Mouse (Mus musculus) megakaryocyte, embryonic 14.5 days (primary cell): ENCODE data around the gene Hepacam. TPM values are rescaled to one million over a fixed set of nuclear protein-coding genes. Genes with fewer than 3 reads are reported as not detected.

Source experiments
- H3K27me3 ChIP-seq: replicated peaks from 2 replicates; pipeline ENCODE3; 2012; ENCODE audit warnings: inconsistent platforms
- H3K36me3 ChIP-seq: replicated peaks from 2 replicates; pipeline ENCODE3; 2012; ENCODE audit warnings: low read length, inconsistent platforms, mixed read lengths
- H3K4me1 ChIP-seq: 2 replicates; pipeline ENCODE4 v1.6.1; 2012; ENCODE audit warnings: inconsistent platforms
- H3K4me3 ChIP-seq: replicated peaks from 2 replicates; pipeline ENCODE3; 2012; ENCODE audit warnings: moderate library complexity, mild to moderate bottlenecking, inconsistent platforms
- H3K9me3 ChIP-seq: 2 replicates; pipeline ENCODE4 v1.6.1; 2012; ENCODE audit warnings: inconsistent platforms
- FLI1 ChIP-seq: IDR thresholded peaks from 2 replicates; pipeline ENCODE4 v1.6.1; 2012; ENCODE audit warnings: low read length, inconsistent platforms, mixed read lengths
- GATA1 ChIP-seq: IDR thresholded peaks from 3 replicates; pipeline ENCODE4 v1.6.1; 2012; ENCODE audit warnings: mixed read lengths, low read length, inconsistent platforms, borderline replicate concordance
- polyA plus RNA-seq: library from polyadenylated mRNA; stranded (reverse); fragments of >175 nt; gene quantifications from 2 replicates; pipeline ENCODE4 v1.2.3, GENCODE M21; 2012; ENCODE audit warnings: low replicate concordance; ENCODE audit not compliant: insufficient read depth

Hepacam gene
- polyA plus RNA-seq, 1 experiment: not detected

GRCm38 (mm10) chr9:37359331-37360220, 7.6 kb upstream of the Hepacam start:
- H3K9me3 ChIP-seq: no peaks in the 10 kb centered on the region
- H3K36me3 ChIP-seq: no peaks in the 10 kb centered on the region
- no peaks in the 10 kb centered on the region for H3K27me3 ChIP-seq
- no peak overlapping the region for H3K4me3 ChIP-seq
- no peak for TF ChIP-seq FLI1
- TF ChIP-seq GATA1: no peak
- peaks cover 44% of the 10 kb centered on the region for H3K4me1 ChIP-seq

DNA sequence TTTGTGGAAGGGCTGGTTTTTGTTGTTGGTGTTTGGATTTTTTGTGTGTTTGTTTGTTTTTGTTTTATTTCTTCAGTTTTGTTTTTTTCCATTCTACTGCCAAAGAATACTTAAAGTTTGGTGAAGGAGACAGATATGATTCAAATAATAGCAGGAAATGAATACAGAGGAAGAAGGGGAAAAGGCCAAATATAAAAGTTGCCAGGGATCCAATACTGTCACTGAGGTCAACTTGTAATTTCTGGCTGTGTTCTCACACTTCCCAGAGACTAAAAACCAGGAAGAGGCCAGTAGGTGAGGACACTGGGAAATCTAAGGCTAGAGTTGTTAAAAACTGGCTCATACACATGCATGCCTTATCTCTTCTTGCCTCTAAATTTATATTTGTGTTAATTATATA, 5.1 kb upstream of the Hepacam start:
- H3K36me3 ChIP-seq: no peaks in the 10 kb centered on the region
- H3K4me3 ChIP-seq: no peak overlapping the region
- H3K27me3 ChIP-seq: peaks cover 2% of the 10 kb centered on the region
- peaks cover 30% of the 10 kb centered on the region for H3K4me1 ChIP-seq
- no peak for TF ChIP-seq FLI1
- no peak for TF ChIP-seq GATA1
- H3K9me3 ChIP-seq: no peaks in the 10 kb centered on the region

GRCm38 (mm10) chr9:37362881-37363280, 4.3 kb upstream of the Hepacam start:
- Histone ChIP-seq H3K27me3 (peaks cover 8% of the 10 kb centered on the region), H3K4me1 (peaks cover 30% of the 10 kb centered on the region), H3K36me3 (no peaks in the 10 kb centered on the region), H3K9me3 (no peaks in the 10 kb centered on the region), H3K4me3 (no peak overlapping the region)
- TF ChIP-seq GATA1 (no peak), FLI1 (no peak)

DNA sequence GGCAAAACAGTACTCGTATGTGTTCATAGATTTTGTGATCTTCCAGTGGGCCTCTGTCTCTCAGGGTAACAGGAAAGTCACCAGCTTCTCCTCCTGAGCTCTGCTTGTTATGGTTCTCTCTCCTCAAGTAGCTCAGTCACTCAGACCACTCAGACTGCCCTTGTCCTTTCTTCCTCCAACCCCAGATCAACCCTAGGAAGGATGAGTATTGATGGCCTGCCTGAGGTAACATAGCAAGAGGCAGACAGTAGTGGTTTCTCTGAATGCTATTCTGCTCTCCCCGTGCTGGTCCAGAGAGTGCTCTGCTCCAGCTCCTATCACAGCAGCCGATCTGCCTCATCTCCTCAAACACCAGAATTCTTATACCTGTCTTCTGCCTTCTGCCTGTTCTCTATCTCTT, 3.6 kb upstream of the Hepacam start:
- Histone ChIP-seq H3K36me3 (no peaks in the 10 kb centered on the region), H3K4me1 (peaks cover 30% of the 10 kb centered on the region), H3K4me3 (no peak overlapping the region), H3K27me3 (peaks cover 8% of the 10 kb centered on the region), H3K9me3 (no peaks in the 10 kb centered on the region)
- TF ChIP-seq GATA1 (no peak), FLI1 (no peak)

GRCm38 (mm10) chr9:37364392-37364791, 2.8 kb upstream of the Hepacam start:
- Histone ChIP-seq H3K4me3 (no peak overlapping the region), H3K4me1 (peaks cover 28% of the 10 kb centered on the region), H3K9me3 (no peaks in the 10 kb centered on the region), H3K36me3 (no peaks in the 10 kb centered on the region), H3K27me3 (peaks cover 11% of the 10 kb centered on the region)
- TF ChIP-seq GATA1 (no peak), FLI1 (no peak)

DNA sequence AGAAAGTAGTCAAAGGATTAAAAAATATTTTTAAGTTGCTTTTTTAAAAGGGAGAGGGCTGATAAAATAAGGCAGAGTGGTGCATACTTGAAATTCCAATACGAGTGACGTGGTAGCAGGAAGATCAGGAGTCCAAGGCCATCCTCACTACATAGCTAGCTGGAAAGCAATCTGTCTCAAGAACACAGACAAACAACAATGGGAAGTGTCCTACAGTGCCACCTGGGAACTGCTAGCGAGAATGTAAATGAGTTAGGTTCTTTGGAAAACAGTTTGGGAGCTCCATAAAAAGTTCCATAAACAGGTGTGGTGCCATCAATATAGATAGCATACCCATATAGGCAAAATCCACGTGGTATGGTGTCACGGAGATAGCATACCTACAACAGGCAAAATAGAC, 1.4 kb upstream of the Hepacam start:
- no peaks in the 10 kb centered on the region for H3K36me3 ChIP-seq
- no peak overlapping the region for H3K4me3 ChIP-seq
- peaks cover 21% of the 10 kb centered on the region for H3K4me1 ChIP-seq
- H3K27me3 ChIP-seq: peaks cover 11% of the 10 kb centered on the region
- no peaks in the 10 kb centered on the region for H3K9me3 ChIP-seq
- TF ChIP-seq FLI1: no peak
- no peak for TF ChIP-seq GATA1

GRCm38 (mm10) chr9:37368081-37368830, 1.1 kb downstream of the Hepacam start:
- H3K4me3 ChIP-seq: no peak overlapping the region
- H3K27me3 ChIP-seq: peaks cover 11% of the 10 kb centered on the region
- no peak for TF ChIP-seq FLI1
- no peak for TF ChIP-seq GATA1
- H3K4me1 ChIP-seq: peaks cover 10% of the 10 kb centered on the region
- H3K9me3 ChIP-seq: no peaks in the 10 kb centered on the region
- H3K36me3 ChIP-seq: no peaks in the 10 kb centered on the region

DNA sequence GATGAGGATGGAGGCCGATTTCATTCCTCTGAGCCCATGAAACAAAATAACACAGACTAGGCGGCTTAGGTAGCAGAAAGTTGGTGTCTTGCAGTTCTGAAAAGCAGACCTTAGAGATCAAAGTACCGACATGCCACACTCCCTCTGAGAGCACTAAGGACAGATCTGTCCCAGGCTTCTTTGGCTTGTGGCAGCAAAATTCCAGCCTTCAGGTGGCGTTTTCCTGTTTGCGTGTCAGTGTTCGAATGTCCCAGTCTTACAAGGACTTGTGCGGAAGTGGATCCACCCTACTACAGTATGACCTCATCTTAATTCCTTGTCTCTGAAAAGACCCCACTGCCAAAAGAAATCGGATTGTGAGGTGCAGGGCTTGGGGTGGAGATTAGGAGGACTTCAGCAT, 1.7 kb downstream of the Hepacam start:
- Histone ChIP-seq H3K36me3 (no peaks in the 10 kb centered on the region), H3K9me3 (no peaks in the 10 kb centered on the region), H3K4me1 (peaks cover 5% of the 10 kb centered on the region), H3K4me3 (no peak overlapping the region), H3K27me3 (peaks cover 11% of the 10 kb centered on the region)
- TF ChIP-seq FLI1 (no peak), GATA1 (no peak)

- no peak overlapping the region for H3K4me3 ChIP-seq
- H3K4me1 ChIP-seq: peaks cover 3% of the 10 kb centered on the region; the same call in 1 of the 2 replicates
- H3K9me3 ChIP-seq: no peaks in the 10 kb centered on the region
- TF ChIP-seq FLI1 (no peak), GATA1 (no peak)
- H3K36me3 ChIP-seq: no peaks in the 10 kb centered on the region
- H3K27me3 ChIP-seq: peaks cover 11% of the 10 kb centered on the region
Observed at GRCm38 (mm10) chr9:37371232-37371801, 4.2 kb downstream of the Hepacam start.

GRCm38 (mm10) chr9:37375718-37376117, 8.6 kb downstream of the Hepacam start:
- Histone ChIP-seq H3K36me3 (no peaks in the 10 kb centered on the region), H3K27me3 (peaks cover 11% of the 10 kb centered on the region), H3K4me3 (no peak overlapping the region), H3K9me3 (no peaks in the 10 kb centered on the region), H3K4me1 (peaks cover 3% of the 10 kb centered on the region; the same call in 1 of the 2 replicates)
- no peak for TF ChIP-seq FLI1
